Mouse (Mus musculus) ovary, adult 18-20 months (tissue): ENCODE data around the gene Coa7.
A peak's percentile ranks its signal among the peaks of the same experiment; 100 is the strongest.
"Not testable (repeated sequence)": the region's sequence is repeated elsewhere in the genome, so short reads cannot be mapped to it uniquely, and the experiment has no call there.

Experiments used
- DNase-seq: peaks from one replicate; pipeline ENCODE4 v3.0.0; 2022; ENCODE audit warnings: low spot score, mixed read lengths

The Coa7 gene

DNA sequence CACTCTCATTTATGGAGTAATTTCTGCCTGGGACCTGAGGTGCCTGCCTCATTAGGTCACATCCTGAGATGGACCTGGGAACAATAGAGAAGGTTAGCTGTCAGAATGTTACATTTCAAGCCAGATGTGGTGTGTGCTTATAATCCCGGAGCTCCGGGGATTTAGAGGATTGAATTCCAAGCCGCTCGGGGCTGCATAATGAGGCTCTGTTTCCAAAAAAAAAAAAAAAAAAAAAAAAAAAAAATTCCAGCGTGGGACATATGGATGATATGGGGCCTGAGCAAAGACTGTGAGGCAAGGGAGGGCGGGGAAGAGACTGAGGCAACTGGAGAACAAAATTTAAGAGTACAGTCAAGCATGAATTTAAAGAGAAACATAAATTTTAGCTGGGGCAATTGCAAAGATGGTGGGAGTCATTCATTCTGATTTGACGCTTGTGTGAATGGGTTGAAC, 16.7 kb downstream of the Coa7 start:
- DNase-seq, result no peak

DNA sequence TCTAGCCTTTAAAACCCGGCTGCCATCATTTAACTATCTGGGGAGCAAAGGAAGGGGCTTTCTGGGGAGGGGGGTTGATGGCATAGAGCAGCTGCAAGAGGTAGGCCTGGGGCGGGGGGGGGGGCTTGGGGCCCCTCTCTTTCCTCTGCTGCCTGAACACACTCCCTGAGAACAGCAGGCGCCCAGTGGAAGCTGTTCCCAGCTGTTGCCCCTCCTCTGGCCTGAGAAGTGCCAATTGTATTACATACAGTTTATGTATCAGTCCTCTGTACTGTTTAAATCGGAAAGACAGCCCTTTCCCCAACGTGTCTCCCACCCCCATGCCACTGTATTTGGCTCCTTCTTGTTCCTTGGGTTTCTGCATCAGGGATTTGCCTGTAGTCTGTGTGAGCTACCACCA, 17.9 kb downstream of the Coa7 start:
- no peak for DNase-seq

DNA sequence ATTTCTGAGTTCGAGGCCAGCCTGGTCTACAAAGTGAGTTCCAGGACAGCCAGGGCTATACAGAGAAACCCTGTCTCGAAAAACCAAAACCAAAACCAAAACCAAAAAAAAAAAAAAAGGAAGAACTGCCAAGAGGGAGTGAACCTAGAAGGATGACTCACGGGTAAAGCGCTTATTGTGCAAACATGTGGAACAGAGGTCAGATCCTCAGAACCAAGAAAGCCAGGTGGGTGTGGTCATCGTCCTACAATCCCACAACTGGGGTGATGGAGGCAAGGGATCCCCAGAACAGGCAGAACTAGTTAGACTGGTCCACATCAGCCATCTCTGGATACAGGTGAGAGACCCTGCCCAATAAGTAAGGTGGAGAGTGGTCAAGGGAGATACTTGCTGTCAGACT, 19.2 kb downstream of the Coa7 start:
- DNase-seq, result no peak

DNA sequence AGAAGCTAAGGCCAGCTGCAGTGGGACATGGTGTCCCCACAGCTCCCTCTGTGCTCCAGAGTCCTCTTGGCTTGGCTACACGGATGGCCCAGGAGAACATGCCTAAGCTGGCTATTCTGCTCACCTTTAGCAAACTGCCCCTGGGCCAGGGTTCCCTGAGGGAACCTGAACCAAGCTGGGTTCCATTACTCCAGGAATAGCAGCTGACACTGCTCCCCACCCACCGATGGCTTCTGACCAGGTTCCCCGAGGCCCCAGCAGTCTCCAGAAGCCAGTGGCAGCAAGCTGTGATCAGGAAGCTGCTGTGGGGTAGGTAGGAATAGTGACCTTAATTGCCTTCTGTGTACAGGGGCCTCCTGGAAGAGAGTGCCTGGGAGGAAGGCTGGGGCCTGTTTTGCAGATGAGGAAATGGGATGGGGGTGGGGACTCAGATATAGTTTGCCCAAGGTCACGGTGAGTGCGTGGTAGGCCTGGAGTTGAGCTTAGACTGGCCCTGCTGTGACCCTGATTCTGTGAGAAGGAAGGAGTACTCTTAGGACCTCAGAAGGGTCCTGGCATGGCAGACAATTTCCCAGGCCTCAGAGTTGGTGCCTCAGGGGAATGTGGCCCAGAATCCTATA, 20.4 kb downstream of the Coa7 start:
- DNase-seq, result no peak

DNA sequence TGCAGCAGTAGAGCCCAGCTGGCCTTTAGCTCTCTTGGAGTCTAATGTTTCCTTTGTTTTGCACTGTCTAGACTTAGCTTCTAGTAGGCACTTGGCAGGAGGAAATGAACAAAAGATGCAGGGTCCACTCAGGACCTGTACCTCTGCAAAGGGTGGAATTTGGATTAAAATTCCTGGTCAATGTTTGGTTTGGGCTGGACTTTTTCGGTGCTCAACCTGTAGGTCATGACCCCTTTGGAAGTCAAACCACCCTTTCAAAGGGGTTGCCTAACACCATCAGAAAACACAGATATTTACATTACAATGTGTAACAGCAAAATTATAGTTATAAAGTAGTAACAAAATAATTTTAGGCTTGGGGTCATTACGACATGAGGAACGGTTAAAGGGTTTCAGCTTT, 21.1 kb downstream of the Coa7 start:
- DNase-seq, result no peak

DNA sequence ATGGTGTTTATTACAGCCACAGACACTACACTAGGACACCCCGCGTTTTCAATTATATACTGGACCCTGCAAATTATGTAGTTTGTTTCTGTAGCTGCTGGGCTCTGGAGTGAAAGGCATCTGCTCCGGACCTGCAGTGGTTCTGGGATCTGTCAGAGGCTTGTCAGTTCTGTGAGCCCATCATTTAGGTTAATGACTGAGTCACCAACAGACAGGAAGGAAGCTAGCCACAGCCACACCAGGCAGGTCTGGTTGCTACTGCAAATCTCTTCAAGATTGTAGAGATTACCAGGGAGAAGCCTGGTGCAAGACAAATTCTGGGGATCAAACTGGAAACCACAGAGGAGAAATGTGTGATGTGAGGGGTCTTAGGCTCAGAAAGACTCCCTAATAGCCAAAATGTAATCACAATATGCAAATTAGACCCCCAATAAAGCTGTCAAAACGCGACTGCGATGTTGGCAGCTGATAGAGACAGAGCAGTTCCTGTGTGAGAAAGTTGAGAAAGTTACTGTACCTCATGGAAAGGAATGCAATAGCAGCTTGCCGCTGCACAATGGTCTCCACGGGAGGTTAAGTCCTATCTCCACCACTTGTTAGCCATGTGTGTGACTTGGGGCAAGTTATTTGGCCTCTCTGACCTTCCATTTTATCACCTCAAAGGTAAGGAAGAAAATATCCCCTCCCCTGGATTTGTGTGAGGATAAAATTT, 22.1 kb downstream of the Coa7 start:
- no peak for DNase-seq

DNA sequence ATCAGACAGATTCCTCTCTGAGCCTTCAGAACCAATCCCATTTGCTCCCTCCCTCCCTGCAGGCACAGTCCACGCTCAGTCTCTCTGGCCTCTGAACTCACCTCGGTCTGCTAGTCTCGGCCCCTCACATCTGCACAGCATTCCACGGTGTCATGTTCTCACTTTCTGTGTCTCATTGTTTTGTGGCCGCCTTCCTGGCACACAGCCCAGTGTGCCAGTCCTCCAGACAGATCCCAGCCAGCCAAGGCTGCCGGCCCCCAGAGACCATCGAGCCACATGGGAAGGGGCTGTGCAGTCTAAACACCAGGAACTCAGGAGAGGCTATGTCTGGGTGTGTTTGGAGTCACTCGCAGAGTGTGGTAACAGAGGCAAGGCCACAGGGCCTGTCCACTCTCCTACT, 22.9 kb downstream of the Coa7 start:
- peak; percentile 71 for DNase-seq

DNA sequence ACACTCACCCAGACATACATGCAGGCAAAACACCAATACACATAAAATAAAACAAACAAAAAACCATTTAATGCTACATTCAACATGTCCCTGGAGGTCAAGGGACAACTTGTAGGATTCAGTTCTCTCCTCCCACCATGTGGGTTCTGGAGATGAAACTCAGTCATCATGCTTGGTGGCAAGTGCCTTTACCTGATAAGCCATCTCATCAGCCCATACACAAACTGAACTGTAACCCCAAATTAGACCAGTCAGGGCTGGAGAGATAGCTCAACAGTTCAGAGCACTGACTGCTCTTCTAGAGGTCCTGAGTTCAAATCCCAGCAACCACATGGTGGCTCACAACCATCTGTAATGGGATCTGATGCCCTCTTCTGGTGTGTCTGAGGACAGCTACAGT, 25.7 kb downstream of the Coa7 start:
- DNase-seq, result not testable (repeated sequence)

DNA sequence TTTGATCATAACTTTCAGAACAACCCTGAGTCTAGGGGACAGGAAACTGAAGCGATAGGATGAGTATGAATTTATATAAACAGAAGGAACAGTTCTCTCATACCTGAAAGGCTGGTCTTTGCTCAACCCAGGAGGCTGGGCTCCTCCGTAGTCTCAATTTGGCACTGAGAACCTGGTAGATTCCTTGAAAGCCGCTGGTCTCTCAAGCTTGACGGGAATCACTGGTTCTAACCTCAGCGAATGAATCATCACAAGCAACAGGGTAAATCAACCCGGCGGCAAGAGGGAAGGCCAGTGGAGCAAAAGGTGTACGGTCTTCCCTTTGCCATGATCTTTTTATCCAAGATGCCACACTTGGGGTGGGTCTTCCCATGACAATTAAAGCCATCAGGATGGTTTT, 29.5 kb downstream of the Coa7 start:
- no peak for DNase-seq

DNA sequence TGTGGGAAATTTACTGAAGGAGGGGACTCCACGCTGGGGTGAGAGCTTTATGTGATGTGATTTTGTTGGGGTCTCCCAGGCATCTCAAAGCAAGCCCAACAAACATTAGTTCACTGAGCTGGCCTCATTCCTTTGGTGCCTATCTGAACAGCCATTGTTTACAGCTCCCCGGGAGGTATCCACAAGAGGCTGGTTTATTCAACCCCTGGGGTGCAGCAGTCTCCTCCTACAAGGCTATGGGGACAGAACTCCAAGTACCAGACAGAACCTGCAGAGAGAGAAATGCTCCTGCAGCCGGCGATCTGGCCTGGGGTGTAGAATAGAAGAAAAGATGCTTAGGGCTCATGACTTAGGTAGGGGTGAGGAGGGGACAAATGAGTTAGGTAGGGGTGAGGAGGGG, 30.6 kb downstream of the Coa7 start:
- no peak for DNase-seq

DNA sequence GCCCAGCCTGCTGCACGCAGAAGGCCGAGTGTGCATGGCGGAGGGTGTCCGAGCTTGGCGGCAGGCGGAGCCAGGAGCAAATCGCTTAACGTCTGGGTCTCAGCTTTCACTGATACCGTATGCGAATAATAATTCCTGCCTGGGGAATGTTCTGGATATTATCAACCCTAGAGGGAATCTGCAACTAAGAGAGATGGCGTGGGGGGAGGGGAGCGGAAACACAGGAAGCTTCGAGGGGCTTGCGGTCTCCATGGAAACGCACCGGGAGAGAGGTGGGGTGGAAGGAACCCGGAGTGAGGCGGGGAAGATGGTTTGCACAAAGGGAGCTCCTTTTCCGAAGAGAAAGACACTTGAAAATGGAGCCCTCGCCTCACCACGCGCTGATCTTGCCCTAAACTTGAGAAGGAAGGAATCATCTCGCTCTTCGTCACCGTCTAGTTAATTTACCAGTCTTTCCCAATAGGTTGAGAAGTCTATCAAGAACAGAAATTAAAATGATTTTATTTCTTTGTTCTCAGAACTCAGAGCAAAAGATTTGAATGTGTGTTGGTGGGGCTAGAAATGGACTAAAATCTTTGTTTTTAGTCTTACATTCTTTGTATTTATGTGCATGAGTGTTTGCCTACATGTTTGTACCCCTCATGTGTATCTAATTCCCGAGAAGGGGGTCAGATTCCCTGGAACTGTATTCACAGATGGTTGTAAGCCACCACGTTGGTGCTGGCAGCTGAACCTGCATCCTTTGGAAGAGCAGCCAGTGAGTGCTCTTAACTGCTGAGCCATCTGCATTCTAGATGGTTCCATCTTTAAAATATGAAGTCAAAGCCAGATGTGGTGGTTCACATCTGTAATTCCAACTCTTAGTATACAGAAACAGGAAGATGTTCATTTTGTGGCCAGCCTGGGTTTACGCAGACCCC, 32.5 kb downstream of the Coa7 start:
- DNase-seq, result peak; percentile 59

DNA sequence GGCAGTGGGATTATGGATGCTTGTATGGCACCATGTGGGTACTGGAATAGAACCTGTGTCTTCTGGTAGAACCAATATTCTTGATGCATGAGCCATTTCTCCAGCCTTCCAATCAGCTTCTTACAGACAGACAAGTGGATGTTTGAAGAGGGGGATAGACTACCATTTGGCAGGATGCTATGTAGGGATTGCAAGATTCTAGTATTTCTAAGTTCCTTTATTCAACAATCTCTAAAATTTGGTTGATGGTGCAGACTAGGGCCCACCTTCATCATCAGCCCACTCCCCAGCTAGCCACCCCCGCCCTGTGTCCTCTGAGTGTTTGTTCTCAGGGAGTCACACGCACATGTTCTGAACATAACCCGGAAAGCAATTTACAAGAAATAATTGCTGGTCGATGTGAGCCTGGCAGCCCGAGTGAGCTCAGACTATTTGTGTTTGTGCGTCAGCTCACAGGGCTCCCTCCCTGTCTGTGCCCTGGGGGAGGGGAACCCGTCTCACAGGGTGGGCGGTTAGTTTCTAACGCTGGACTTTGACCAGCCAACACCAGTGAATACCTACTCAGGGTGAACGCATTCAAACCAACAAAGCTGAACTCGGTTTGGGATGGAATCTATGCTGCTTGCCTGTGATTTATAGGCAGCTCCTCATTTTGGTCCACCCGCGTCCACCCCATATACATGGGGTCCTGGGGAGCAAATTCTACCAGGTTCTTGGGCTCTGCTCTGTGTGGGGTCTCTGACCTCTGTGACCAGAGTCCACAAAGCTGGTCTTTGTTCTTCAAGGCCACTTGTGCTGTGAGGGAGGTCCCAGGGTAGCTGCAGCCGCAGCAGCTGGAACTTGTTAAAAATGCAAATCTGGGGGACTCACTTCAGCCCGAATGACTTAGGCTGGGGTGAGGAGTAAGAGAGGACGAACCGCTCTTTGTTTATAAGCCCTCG, 34.7 kb downstream of the Coa7 start:
- DNase-seq, result no peak

DNA sequence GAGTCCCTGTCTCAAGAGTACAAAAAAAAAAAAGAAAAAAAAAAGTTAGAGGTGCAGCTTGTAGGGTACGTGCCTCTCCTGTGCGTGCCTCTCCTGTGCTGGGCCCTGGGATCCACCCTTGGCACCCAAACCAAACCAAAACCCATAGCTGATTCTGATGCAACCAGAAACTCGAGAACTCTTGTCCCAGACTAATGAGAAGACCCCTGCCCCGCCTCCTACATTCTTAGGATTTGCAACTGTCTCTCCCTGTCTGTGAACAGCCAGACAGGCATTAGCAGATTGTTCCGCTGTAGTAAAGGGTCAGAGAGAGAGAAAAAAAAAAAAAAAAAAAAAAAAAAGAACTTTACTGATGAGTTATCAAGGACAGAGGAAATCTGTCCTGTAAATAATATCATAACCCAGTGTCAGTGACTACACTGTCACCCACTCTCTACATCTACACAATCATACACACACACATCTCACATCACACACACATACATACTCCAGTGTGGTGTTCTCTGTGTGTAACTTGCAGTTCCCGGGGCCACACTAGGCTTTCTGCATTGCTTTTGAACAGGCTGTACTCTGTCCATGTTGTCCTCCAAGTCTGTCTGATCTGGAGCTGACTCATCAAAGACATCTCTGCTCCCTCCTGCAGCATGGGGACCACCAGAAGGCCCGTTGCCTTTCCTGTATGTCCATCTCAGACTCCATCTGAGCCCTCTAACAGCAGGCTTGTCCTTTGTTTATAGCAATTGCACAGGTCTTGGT, 35.6 kb downstream of the Coa7 start:
- no peak for DNase-seq

DNA sequence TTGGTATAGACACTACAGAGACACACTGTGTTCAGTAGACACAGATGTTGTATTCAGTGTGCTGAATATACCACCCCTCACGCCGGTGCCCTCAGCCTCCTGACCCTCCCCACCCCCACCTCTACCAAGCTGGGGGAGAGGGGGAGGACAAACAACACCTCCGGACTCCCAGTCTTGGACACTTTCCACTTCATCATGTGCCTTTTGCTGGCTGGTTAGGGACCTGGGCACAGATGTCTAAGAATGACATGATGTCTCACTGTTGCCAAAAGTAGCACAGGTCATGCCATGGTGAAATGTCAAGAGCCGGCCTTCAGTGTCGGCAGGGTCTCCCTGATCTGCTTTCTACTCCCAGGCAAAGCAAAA, 36.2 kb downstream of the Coa7 start:
- no peak for DNase-seq

DNA sequence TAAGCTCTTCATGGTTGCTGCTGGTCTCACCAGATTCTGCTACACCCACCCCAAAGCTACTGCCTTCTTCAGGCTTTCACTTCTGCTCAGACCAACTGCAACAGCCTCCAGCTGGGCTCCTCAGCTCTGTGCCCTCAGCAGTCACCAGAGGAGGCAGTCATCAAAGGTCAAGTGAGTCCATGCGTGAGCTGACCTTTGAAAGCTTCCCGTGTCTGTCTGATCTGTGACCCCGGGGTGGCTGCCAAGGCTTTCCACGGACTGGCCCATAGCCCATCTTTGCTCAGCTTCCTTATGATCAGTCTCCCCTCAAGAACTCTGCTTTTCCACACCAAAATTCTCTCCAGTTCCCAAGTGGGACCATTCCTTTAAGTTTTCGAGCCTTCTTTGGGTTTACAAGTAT, 41.3 kb downstream of the Coa7 start:
- no peak for DNase-seq

DNA sequence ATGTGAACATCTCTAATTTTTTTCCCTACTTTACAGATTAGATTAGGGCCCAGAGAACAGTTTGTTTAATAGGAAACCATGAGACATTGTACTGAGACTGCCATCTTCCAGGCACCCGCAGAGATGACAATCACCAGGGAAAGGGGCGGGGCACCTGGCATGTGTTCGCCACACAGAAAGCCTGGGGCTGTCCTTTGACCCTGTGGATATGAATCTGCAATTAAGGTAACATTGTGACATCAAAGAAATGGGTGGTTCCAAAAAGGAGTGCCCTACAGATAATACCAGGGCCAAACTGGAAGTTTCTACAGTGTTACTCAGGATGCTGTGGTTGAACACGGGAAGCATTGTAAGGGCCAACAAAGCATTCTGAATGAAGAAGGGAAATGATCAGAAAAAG, 42.5 kb downstream of the Coa7 start:
- DNase-seq, result no peak

DNA sequence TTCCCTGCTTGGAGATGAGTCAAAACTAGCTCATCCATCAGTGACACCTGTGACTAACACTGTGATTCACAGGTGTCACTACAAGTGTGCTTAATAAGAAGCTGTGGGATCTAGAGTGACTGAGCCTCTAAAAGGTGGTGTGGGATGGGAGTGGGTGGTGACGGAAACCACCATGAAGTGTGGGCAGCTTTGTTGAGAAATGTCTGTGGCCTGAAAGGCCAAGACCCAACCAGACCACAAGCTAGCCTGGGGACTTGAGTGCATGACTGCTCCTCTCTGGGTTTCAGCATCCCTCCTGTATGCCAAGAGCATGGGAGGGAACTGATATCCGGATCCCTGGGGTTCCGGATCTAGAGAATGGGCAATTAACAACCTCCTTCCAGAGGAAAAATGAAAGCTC, 43.5 kb downstream of the Coa7 start:
- no peak for DNase-seq

DNA sequence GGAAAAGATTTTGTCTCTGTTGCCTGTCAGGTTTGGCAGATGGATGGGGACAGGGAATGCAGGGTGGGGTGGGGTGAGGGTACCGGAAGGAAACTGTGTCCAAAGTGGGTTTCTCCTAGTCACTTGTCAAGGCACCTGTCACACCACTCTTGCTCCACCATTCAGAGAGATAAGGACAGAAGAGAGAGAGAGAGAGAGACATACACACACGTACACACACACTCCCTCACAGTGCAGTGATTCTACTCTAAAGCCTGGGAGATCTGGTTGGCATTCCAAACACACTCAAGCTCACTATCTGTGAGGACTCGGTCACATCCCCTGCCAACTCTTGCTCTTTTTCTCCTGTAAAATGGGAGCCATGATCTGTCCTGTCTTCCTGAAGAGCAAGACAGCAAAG, 44.2 kb downstream of the Coa7 start:
- DNase-seq, result no peak

DNA sequence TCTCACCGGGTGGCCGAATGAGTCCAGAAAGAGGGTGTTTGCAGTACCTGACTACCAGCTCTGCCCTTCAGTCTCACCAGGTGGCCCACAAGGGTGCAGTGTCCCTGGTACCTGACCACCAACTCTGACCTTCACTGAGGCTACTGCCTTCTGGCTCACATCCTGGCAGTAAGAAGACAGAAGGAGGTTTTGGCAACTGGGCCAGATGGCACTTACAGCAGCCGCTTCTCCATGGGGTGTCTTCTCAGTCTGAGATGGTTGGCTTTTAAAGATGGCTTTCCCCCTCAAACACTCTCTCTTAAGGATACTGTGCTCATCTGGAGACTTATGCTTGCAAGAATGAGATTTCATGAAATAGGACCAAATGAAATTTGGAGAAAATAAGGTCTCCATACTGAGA, 51.5 kb downstream of the Coa7 start:
- DNase-seq, result no peak

DNA sequence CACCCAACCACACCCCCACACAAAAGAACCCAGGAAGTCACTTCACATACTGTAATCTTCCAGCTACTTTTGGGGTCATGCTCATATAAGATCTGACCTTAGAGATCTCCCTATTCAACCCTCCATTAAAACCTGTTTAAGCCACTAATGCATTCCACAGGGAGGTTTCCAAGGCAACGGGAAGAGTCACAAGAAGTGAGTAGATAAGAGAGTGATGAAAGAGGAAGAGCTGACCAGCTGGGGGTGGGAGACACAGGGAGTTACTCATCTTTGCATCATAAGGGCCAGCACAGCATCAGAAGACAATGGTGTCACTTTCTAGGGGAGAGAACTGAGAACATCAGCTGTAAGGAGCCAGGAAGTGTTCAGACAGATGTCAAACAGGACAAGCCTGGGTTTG, 52.2 kb downstream of the Coa7 start:
- no peak for DNase-seq

DNA sequence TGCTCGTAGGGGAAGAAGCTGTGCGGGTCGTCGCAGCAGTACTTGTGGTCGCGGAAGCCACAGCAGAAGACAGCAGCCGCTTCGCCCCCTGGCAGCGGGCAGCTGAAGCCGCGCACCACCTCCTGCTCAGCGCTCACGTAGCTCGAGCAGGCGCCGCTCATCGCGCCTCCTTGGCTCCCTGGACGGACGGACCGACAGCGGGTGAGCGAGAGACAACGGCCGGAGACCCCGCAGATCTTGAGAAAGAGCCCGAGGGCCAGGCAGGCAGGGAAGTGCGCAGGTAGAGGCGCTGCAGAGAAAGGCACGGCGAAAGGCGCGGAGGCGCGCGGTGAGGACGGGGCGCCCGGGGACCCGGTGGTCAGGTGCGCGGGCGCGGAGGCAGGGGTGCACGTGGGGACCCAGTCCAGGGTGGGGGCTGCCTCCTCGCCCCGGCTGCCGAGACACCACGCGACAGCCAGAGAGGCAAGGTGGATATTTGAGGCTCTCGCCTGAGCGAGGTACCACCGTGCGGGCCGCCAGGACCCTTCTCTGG, 55.3 kb downstream of the Coa7 start, which contains the start of gene Shisal2a:
Shisal2a (minus strand) TSS at position 167 of the 532 bp plus-strand sequence.
- no peak for DNase-seq
